Mouse (Mus musculus) olfactory bulb, adult 2 months (tissue): ENCODE data around the gene Dvl2.

Experiments
- CTCF ChIP-seq: fragments of 200-500 bp; IDR thresholded peaks from 2 replicates; pipeline ENCODE4 v1.5.1; 2012; ENCODE audit warnings: low read depth, mild to moderate bottlenecking, low read length, moderate library complexity; ENCODE audit not compliant: insufficient read depth
- POLR2A ChIP-seq: fragments of 200-500 bp; IDR thresholded peaks from 2 replicates; pipeline ENCODE4 v1.6.1; 2012; ENCODE audit warnings: mild to moderate bottlenecking, low read depth, low read length, moderate library complexity; ENCODE audit not compliant: insufficient read depth

GRCm38 (mm10) chr11:70018131-70018990, 18.0 kb downstream of the Dvl2 start:
- TF ChIP-seq POLR2A (peak; percentile 12; the same call in 1 of the 2 replicates), CTCF (no peak)
